Mouse (Mus musculus) hematopoietic stem cell, adult 5-6 weeks (primary cell): ENCODE measurements around the gene Grk1. TPM values are rescaled to one million over a fixed set of nuclear protein-coding genes. Genes with fewer than 3 reads are reported as not detected.

Experiments
- ATAC-seq, 2 experiments: fragments of 125-278 bp in 1 of 2; replicated peaks in 1 of 2; 2 replicates each; pipeline ENCODE4 v1.8.0; 2016 to 2017; ENCODE audit warnings: inconsistent platforms in 2 of 2, mild to moderate bottlenecking in 2 of 2, moderate number of reproducible peaks in 2 of 2, low read depth in 1 of 2, moderate TSS enrichment in 1 of 2; ENCODE audit not compliant: low FRiP score in 2 of 2, poor library complexity in 2 of 2, severe bottlenecking in 2 of 2, insufficient read depth in 1 of 2, low TSS enrichment in 1 of 2
- total RNA-seq: library from RNA; stranded (forward); fragments of 172-1452, 232-1000 nt; gene quantifications from 2 replicates; pipeline ENCODE4 v1.2.3, GENCODE M21; 2017

The Grk1 gene
- not detected in 2 replicates for total RNA-seq

DNA sequence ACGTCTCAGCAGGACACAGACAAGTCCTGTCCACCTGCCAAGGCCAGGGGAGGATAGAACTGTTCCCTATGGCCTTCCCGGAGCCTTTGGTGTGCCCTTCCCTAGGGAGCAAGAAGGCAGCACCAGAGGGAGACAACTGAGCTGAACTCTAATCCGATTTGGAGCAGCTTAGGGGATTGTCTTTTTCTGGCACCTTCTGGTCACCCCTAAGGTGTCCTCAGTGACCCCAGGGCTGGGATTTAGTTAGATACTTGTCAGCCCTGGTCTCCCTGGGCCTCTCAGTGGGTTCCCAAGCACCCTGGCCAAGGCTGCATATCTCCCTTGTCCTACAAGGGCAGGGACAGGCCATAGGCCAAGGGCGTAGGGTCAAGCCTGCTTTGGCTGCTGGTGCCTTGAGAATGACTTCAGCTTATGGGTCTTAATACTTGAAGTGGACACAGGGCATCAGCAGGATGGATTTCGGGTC is at the start of gene Grk1:
Gene Grk1 (plus strand): TSS at position 416 of the 466 bp plus-strand sequence.
- no peak for ATAC-seq

DNA sequence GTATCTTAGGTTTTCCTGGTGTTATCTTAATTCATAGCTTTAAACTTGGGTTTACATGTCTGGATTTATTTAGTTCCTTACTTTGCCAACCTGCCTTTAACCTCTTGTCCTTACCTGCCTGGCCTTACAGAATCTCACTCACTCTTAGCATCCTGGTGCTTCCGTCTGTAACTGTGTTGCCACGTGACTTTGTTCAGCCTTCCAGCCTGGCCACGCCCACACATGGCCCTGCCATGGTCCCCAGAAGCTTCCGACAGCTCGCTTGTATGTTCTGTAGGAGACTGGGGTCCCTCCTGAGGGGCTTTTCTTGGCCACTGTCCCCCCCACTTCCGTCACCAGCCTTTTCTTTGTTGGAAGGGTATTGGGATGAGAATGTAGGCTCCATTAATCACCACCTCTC is 48.7 kb upstream of the Grk1 start:
- ATAC-seq: no peak

DNA sequence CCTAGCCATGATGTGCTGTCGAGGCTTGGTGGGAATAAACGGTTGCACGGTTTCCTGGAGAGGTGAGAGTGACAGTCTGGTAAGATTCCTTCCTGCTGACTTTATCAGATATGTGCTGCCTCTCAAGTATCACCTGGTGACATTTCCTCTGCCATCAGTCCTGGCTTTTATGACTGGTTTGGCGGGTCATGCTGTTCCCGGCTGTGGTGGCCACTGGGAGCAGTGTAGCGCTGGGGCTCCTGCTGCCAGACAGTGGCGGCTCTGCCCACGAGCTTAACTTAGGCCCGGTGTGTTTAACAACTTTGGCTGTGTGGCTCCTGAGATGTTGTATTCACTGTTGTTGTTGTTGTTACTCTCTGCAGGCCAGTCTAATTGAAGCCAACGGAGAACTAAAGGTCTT is 48.2 kb upstream of the Grk1 start:
- peak in 1 of 2 experiments; percentile 6; a peak in 1 of 4 replicates for ATAC-seq

DNA sequence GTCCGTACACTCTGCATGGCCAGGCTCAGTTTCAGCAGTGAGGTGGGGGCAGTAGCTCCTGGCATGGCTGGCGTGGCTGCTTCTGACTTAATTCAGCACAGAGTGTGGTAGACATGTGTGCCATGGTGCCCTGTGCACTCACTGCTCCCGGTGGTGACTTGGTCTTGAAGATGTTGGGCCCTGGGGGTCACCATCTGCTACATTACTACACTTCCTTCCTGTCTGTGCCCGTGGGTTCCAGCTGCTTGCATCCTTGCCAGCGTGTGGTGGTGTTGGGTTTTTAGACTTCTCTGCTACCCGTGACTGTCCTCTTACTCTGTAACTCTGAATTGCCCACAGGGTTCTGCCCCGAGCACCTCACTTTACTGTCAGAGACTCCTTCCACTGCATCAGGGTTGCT is 44.7 kb upstream of the Grk1 start:
- peak; percentile 81 to 86 for ATAC-seq

DNA sequence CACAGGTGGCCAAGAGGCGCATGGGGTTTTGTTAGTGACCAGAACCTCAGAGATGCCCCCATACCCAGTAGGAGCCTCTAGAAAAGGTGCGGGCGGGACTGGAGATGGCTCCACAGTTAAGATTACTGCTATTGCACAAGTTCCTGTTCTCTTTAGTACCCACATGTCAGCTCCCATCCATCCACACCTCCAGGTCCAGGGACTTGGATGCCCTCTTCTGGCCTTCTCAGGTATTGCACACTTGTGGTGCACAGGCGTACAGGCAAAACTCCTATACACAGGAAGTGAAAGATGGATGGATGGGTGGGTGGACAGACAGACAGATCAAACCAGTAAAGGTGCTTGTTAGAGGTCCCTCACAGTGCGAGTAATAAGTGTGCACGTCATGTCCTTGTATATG is 43.0 kb upstream of the Grk1 start:
- peak in 1 of 2 experiments; percentile 37; a peak in 1 of 4 replicates for ATAC-seq

DNA sequence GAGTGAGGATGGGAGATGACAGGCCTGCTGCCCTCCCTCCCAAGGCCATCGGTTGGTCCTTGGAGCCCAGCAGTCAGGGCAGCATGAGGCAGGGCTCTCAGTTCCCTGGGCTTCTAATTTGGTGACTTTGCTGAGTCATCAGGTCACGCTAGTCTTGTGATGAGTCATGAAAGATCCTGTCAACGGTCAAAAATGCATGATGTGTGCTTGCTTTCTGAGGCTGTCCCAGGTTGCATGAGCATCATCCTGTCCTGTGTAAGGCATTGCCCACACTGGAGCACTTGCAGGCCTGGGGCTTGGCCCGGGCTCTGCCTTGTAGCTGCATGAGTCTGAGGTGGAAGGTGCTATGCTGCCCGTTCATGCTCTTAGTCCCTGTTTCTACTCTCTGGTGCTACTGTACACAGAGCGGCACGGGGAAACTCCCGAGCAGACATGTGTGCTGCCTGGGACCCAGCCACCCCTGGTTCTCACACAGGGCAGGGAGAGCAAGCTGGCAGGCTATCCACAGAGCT is 31.7 kb upstream of the Grk1 start:
- ATAC-seq: no peak; a peak in 1 of 4 replicates

DNA sequence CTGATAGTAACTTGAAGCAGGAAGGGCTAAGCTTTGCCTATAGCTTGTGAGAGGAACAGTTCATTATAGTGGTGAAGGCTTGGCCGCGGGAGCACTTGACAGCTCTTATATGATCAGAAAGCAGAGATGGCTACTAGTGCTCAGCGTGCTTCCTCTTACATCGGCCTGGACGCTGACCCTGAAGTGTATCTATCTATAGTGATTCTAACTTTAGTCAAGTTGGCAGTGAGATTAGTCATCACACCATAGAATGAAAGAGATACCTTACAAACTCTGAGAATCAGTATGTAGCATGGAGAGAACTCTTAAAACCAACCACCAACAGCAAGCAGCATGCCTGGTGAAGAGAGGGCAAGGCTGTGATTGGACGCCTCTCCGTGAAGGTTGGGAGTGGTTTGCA is 23.3 kb upstream of the Grk1 start:
- no peak for ATAC-seq

- no peak for ATAC-seq
Measured at GRCm38 (mm10) chr8:13382536-13382935, 22.3 kb upstream of the Grk1 start.

DNA sequence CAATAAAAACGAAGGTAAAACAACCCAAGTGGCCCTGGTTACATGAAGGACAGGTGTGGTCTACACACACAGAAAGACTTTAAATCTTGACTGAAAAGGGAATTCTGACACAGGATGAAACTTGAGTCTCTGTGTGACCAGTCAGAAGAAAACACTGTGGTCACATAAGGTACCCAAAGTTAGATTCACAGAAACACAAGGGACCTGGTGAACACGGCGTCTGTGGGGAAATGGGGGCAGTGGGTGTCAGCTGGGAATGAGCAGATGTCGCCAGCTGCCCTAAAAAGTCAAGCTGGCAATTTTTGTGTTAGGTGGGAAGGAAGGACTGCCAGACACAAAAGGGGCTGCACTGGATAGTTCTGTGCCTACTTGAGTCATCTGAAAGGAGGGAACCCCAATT is 21.9 kb upstream of the Grk1 start:
- no peak for ATAC-seq

- ATAC-seq: no peak
Measured at GRCm38 (mm10) chr8:13386366-13386765, 18.5 kb upstream of the Grk1 start.

DNA sequence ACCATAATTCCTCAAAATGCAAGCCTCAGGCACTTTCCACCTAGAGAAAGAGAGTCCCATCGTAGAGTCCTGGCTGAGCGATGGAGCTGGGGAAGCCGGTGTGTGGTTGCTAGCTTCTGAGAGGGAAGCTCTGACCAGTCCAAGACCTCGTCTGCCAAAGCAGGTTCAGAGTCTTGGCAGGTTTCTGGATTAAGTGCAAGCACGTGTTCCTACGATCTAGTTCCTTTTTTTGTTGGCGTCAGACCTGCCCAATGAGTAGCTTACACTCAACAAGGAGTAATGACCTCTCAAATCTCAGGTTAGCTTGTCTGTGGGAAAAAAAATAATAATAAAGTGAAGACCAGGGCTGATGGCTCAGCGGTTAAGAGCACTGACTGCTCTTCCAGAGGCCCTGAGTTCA is 17.2 kb upstream of the Grk1 start:
- ATAC-seq: peak; percentile 75 to 78

- ATAC-seq: no peak
Measured at GRCm38 (mm10) chr8:13388744-13389143, 16.1 kb upstream of the Grk1 start.

GRCm38 (mm10) chr8:13393869-13394268 is 11.0 kb upstream of the Grk1 start:
- no peak for ATAC-seq

DNA sequence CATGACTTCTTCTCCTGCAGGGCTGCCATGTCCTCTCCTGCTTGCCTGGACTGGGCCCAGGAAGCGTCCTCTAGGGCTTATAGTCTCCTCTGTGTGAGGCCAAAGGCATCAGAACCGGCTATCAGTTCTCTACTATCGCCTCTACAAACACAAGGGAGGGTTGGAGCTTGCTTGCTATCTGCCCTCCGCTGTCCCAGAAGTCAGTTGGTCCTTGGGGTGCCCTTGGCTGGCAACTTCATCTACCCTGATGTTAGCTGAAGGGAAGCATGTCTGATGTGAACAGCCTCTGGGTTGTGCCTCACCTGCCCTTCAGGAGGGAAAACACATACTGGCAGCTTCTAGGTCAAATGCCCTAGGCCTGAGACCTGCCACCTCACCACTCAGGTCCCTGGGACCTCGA is 8.2 kb upstream of the Grk1 start, which contains the start of gene Atp4b:
Gene Atp4b (minus strand): TSS at position 101 of the 400 bp plus-strand sequence.
- no peak for ATAC-seq

- no peak for ATAC-seq
Measured at GRCm38 (mm10) chr8:13403517-13403916, 1.4 kb upstream of the Grk1 start.

GRCm38 (mm10) chr8:13406011-13406410 is 1.1 kb downstream of the Grk1 start:
- ATAC-seq: no peak

DNA sequence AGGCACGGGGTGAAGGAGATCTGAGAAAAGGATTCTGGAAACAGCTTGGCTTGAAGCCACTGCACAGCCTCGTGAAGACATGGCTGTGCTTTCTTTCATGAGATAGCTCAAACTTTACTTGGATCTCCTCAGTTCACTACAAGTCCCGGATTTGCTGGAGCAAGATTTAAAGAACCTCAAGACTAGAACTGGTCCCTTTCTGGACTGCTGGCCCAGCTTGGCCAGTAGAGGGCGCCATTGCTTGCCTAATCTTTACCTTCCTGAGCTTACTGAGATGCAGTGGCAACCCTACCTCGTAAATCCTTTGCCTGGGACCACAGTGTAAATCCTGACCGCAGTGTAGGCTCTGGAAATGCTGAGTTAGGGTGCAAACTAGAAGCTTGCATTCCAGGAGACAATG is 6.7 kb downstream of the Grk1 start:
- peak; percentile 25 to 58; a peak in 1 of 4 replicates for ATAC-seq

GRCm38 (mm10) chr8:13412891-13413558 is 8.1 kb downstream of the Grk1 start:
- peak; percentile 70 to 77 for ATAC-seq

GRCm38 (mm10) chr8:13413823-13414390 is 9.0 kb downstream of the Grk1 start:
- no peak for ATAC-seq
